Mouse (Mus musculus) retina, embryonic 14.5 days (tissue): ENCODE results near the gene Stx17.

Experiments used
- DNase-seq: peaks from one replicate; pipeline ENCODE4 v3.0.0-alpha.2; 2015; ENCODE audit warnings: low spot score

The Stx17 gene

GRCm38 (mm10) chr4:48124773-48125469 is at the start of gene Stx17:
Gene Stx17, plus strand, starts transcription at chr4:48124915.
- peak; percentile 95 for DNase-seq

DNA sequence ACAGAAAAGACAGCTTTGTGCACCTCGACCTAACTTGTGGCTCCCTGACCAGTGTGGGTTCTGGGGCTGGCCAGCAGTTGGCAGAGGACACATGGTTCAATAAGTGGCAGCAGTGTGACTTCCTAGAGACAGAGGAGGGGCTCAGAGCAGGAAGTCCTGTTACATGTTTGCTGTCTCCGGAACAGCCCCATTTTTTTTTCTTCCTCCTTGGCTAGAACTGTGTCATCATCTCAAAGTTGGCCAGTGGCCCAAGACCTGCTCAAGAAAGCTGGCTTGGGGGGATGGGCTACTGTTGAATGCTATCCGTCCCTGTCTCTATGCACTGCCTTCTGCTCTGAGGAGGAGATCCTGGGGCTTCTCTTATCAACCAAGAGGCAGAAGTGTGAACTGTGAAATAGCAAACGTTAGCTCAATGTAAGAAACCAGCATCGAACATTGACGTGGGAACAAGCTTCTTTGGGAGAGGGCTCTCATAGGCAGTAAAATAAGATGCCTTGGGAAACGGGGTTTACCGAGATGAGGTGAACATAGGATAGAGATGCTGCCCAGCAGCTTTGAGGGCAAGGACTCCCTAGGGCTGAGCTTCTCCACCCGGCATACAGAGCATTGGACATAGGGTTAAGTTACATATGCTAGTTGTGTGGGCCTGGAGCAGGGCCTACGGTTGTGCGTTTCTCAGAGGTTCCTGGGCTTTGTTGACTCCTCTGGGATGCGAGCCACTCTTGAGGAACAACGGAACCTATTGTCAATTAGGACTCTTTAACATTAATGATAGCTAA is 47.8 kb upstream of the Stx17 start:
- no peak for DNase-seq

DNA sequence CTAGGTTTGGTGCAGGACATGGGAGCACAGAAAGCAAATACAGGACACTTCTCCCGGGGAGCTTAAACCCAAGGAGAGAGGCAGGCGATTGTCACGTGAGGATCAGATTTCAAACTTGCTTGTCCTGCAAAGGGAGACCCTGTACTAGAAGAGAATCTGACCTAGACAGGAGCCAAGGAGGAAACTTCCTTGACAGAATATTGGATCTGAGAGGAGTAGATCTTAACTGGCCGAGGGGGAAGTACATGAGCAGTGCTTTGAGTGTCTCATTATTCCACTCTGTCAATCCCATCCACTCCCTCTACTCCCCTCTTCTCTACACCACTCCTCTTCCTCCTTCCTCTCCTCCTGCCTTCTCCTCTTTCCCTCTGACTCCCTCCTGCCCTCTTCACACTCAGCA is 46.5 kb upstream of the Stx17 start:
- no peak for DNase-seq

GRCm38 (mm10) chr4:48079285-48080039 is 45.3 kb upstream of the Stx17 start:
- peak; percentile 55 for DNase-seq

GRCm38 (mm10) chr4:48083452-48083851 is 41.3 kb upstream of the Stx17 start:
- no peak for DNase-seq

GRCm38 (mm10) chr4:48086609-48087008 is 38.1 kb upstream of the Stx17 start:
- DNase-seq = no peak

GRCm38 (mm10) chr4:48087497-48087896 is 37.2 kb upstream of the Stx17 start:
- no peak for DNase-seq

- no peak for DNase-seq
These were observed 31.5 kb upstream of the Stx17 start for GRCm38 (mm10) chr4:48093221-48093620.

- no peak for DNase-seq
These were observed 24.5 kb upstream of the Stx17 start for GRCm38 (mm10) chr4:48100217-48100616.

DNA sequence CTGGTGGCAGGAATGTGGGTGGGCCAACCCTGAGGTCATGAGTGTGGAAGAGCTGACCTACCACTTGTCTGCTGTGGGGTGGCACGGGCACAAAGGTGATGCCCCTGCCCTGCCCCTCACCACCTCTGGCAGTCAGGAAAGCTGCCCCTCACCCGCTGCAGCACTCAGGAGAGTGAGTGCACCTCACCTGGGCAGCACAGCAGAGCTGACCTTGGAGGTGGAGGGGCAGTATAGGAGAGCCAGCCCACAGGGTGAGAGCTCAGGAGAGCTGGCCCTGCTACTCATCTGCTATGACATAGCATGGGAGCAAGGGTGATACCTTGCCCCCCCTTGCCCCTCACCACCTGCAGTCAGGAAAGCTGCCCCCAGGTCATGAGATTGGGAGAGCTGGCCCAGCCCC is 22.7 kb upstream of the Stx17 start:
- DNase-seq = no peak

GRCm38 (mm10) chr4:48105387-48105786 is 19.3 kb upstream of the Stx17 start:
- no peak for DNase-seq

- no peak for DNase-seq
These were observed 17.6 kb upstream of the Stx17 start for GRCm38 (mm10) chr4:48107086-48107485.

GRCm38 (mm10) chr4:48108591-48108990 is 16.1 kb upstream of the Stx17 start:
- DNase-seq = no peak

- DNase-seq = no peak
These were observed 14.4 kb upstream of the Stx17 start for GRCm38 (mm10) chr4:48110331-48110730.

- DNase-seq = peak; percentile 34
These were observed 8.5 kb upstream of the Stx17 start for GRCm38 (mm10) chr4:48116191-48116590.

DNA sequence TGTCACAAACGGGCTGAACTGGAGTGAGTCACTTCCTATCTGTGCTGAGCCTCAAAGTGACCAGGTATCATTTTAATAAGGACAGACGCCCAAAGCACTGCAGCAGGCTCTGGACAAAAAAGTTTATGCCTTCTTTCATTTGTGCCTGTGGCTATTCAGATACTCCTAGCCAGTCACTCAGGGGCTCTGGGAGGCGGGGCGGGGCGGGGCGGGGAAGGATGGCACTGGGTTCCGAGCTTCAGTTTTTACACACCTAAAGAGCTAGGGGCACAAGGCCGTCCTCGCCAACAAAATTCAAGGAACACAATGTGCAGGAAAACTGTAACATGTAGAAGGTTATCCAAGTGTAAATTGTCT is 321 bp upstream of the Stx17 start:
- no peak for DNase-seq

DNA sequence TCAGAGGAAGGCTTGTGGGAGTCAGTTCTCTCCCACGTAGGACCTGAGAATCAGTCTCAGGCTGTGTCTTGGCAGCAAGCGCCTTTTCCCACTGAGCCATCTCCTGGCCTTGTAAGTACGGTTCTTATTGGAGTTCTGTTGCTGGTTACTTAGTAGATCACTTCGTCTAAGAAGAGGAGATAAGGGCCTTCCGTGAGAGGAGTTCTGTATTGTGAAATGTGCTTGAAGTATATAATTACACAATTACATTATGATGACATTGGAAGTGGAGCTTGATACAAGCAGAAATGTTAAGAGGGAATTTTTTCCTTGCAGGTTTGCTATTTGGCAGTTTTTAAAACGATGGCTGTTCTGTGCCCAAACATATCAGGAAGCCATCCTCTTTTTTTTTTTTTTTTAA is 5.6 kb downstream of the Stx17 start:
- no peak for DNase-seq

DNA sequence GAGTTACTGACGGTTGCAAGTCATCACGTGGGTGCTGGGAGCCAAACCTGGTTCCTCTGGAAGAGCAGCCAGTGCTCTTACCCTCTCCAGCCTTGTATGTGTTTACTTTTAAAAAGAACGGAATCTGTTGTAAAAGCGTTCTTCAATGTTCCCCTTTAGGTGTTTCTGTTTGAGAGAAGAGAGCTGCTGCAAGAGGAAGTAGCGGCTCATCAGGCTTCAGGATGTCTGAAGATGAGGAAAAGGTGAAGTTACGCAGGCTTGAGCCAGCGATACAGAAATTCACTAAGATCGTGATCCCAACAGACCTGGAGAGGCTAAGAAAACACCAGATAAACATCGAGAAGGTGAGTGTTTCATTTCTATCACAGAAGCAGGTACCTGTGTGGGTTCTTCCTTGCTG is 6.9 kb downstream of the Stx17 start:
- DNase-seq = no peak

- DNase-seq = no peak
These were observed 8.0 kb downstream of the Stx17 start for GRCm38 (mm10) chr4:48132721-48133120.

DNA sequence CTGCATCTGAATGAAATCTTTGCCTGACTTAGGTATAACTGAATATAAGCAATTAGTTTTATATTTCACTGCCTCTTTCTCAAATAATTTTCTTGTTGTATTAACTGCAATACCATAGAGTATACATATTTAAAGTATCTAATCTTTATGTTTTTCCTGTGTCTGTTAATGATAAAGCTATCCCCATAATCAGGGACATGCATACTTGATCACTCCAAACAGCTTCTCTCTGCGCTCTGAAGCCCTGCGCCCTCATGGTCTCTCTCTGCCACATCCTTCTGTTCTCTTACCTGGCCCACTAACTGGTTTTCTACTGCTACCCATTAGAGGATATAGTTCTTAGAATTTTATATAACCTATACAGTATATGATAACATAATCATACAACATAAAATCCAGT is 24.8 kb downstream of the Stx17 start:
- DNase-seq = no peak

GRCm38 (mm10) chr4:48153229-48153628 is 28.5 kb downstream of the Stx17 start:
- no peak for DNase-seq

- no peak for DNase-seq
These were observed 31.1 kb downstream of the Stx17 start for GRCm38 (mm10) chr4:48155864-48156263.

GRCm38 (mm10) chr4:48160386-48160785 is 35.7 kb downstream of the Stx17 start:
- no peak for DNase-seq
